Mouse (Mus musculus) thymus, adult 2 months (tissue): Measurements from ENCODE around the gene Rint1. TPM values are rescaled to one million over a fixed set of nuclear protein-coding genes. Genes with fewer than 3 reads are reported as not detected.

ENCODE experiments used
- DNase-seq: peaks from one replicate; pipeline ENCODE4 v3.0.0; 2021
- H3K27ac ChIP-seq: fragments of 200-500 bp; 2 replicates; pipeline ENCODE4 v1.5.1; 2012; ENCODE audit warnings: low read length, control low read depth; ENCODE audit not compliant: control insufficient read depth, insufficient read depth
- H3K27me3 ChIP-seq: fragments of 200-500 bp; 2 replicates; pipeline ENCODE4 v1.6.1; 2012; ENCODE audit warnings: mild to moderate bottlenecking, low read length, moderate library complexity, mixed read lengths; ENCODE audit not compliant: control insufficient read depth, insufficient read depth
- H3K36me3 ChIP-seq: fragments of 200-500 bp; 2 replicates; pipeline ENCODE4 v1.6.1; 2012; ENCODE audit warnings: mild to moderate bottlenecking, low read length, moderate library complexity; ENCODE audit not compliant: control insufficient read depth, insufficient read depth
- H3K4me1 ChIP-seq: fragments of 200-500 bp; replicated peaks from 2 replicates; pipeline ENCODE4 v1.6.1; 2012; ENCODE audit warnings: low read length; ENCODE audit not compliant: control insufficient read depth, insufficient read depth
- H3K4me3 ChIP-seq: fragments of 200-500 bp; 2 replicates; pipeline ENCODE4 v1.5.1; 2012; ENCODE audit warnings: mild to moderate bottlenecking, low read length, control low read depth, moderate library complexity; ENCODE audit not compliant: control insufficient read depth, insufficient read depth
- CTCF ChIP-seq: fragments of 200-500 bp; IDR thresholded peaks from 2 replicates; pipeline ENCODE4 v1.5.1; 2012; ENCODE audit warnings: mild to moderate bottlenecking, control low read depth, low read length, moderate library complexity, borderline replicate concordance; ENCODE audit not compliant: control insufficient read depth, poor library complexity, insufficient read depth; ENCODE audit errors: extremely low read depth
- POLR2A ChIP-seq: fragments of 200-500 bp; IDR thresholded peaks from 2 replicates; pipeline ENCODE4 v1.6.1; 2012; ENCODE audit warnings: mild to moderate bottlenecking, low read length, control low read depth, moderate library complexity; ENCODE audit not compliant: control insufficient read depth, poor library complexity, insufficient read depth; ENCODE audit errors: extremely low read depth
- WGBS: fragments of 180-500 bp; shearing (Covaris S2); methylation state at CpG from one replicate; pipeline ENCODE4 v1.1.7; 2018; 5-methylcytosine and 5-hydroxymethylcytosine counted together
- polyA plus RNA-seq: library from polyadenylated mRNA; depleted of rRNA; stranded (reverse); fragments of >200 nt; gene quantifications from 2 replicates; pipeline ENCODE4 v1.2.3, GENCODE M21; 2012

Rint1 gene
- polyA plus RNA-seq, 1 experiment, result 15.0 TPM

DNA sequence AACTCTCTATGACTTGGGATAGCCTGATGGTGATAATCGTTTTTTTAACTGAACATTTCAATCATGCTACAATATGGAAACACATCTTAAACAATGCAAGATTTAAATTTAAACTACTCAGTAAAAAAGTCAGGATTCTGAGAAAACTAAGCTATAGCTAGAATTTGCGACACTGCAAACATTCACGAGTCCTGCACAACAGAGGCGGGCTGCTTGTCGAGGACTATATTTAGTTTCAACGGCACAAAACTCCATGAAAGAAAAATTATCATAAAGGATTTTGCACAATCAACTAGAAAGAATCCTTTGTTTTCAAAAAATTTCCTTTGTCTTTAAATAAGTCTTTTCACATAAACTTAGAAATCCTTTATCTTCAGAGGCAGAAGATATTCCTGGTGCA, 25.0 kb upstream of the Rint1 start:
- 95% methylated on average over 6 of the region's 6 CpGs for WGBS
- TF ChIP-seq POLR2A (no peak), CTCF (no peak)

DNA sequence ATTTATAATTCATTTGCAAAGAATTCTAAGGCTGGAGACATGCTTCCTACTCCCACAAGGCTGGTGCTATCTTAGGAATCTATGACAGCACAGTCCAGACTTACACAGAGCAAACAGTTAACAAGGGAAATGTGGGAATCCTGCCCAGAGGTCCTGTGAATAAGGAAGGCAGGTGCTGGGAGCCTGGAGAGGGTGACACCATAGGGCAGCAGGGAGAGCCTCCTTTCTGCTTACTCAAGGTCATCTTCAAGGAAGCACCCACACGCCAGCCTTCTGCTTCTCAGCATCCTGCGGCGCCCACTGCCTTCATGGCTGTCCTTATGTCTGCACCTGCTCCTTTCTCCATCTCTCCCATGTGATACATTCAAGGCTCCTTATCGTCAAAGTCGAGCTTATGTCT, 23.0 kb upstream of the Rint1 start:
- TF ChIP-seq CTCF, result no peak
- TF ChIP-seq POLR2A, result no peak
- Histone ChIP-seq H3K27ac (no peak overlapping the region), H3K4me3 (no peak overlapping the region), H3K36me3 (no peaks in the 10 kb centered on the region), H3K27me3 (no peaks in the 10 kb centered on the region), H3K4me1 (no peaks in the 10 kb centered on the region)
- 96% methylated on average over 5 of the region's 5 CpGs for WGBS
- no peak for DNase-seq

More for the DNA sequence above, 25.0 kb upstream of the Rint1 start:
- DNase-seq, result no peak
- Histone ChIP-seq H3K4me3 (no peak overlapping the region), H3K27me3 (no peaks in the 10 kb centered on the region), H3K4me1 (no peaks in the 10 kb centered on the region), H3K36me3 (no peaks in the 10 kb centered on the region), H3K27ac (no peak overlapping the region)

- H3K36me3 ChIP-seq, result no peaks in the 10 kb centered on the region
- no peak for DNase-seq
- 96% methylated on average over 8 of the region's 8 CpGs for WGBS
- H3K4me3 ChIP-seq, result no peak overlapping the region
- H3K27ac ChIP-seq, result no peak overlapping the region
- TF ChIP-seq CTCF (no peak), POLR2A (no peak)
- H3K27me3 ChIP-seq, result no peaks in the 10 kb centered on the region
- H3K4me1 ChIP-seq, result no peaks in the 10 kb centered on the region
Measured at GRCm38 (mm10) chr5:23771105-23771504, 16.4 kb upstream of the Rint1 start.

DNA sequence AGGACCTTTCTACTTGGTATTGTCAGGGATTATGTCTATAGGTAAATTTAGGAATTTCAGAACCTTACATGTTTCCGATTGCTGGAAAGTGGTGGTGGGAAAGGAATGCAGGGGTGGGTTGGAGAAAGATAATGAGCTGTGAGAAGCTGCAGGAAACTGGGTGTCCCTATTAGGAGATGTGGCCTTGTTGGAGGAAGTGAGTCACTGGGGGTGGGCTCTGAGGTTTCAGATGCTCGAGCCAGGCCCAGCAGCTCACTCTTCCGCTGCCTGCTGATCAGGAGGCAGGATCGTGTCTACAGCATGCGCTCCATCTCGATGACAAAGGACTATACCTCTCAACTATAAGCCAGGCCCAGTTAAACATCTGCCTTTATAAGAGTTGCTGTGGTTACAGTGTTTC, 13.3 kb upstream of the Rint1 start:
- Histone ChIP-seq H3K36me3 (no peaks in the 10 kb centered on the region), H3K4me3 (no peak overlapping the region), H3K27me3 (no peaks in the 10 kb centered on the region), H3K27ac (no peak overlapping the region), H3K4me1 (no peaks in the 10 kb centered on the region)
- DNase-seq, result no peak
- WGBS, result 82% methylated on average over 6 of the region's 6 CpGs
- TF ChIP-seq CTCF (no peak), POLR2A (no peak)

DNA sequence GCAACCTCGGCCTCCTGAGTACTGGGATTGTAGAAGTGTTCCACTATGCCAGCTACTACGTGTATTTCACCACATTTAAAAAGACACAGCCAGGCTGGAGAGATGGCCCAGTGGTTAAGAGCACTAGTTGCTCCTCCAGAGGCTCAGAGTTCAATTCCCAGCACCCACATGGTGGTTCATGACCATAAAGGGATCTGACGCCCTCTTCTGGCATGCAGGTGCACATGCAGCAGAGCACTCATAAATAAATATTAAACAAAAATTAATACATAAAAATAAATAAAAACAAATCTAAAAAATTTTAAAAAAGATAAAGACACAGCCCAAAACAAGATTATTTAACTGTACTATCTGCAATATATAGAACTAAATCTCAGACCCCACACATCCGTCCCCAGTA, 7.0 kb upstream of the Rint1 start:
- WGBS, result 94% methylated on average over 4 of the region's 4 CpGs
- peaks cover 2% of the 10 kb centered on the region; the same call in 1 of the 2 replicates for H3K4me1 ChIP-seq
- TF ChIP-seq CTCF (no peak), POLR2A (no peak)
- H3K27ac ChIP-seq, result no peak overlapping the region
- no peak overlapping the region for H3K4me3 ChIP-seq
- no peaks in the 10 kb centered on the region for H3K27me3 ChIP-seq
- DNase-seq, result no peak
- no peaks in the 10 kb centered on the region for H3K36me3 ChIP-seq

- no peak for DNase-seq
- no peak overlapping the region for H3K4me3 ChIP-seq
- no peaks in the 10 kb centered on the region for H3K36me3 ChIP-seq
- TF ChIP-seq POLR2A (no peak), CTCF (no peak)
- H3K4me1 ChIP-seq, result peaks cover 2% of the 10 kb centered on the region; the same call in 1 of the 2 replicates
- H3K27me3 ChIP-seq, result no peaks in the 10 kb centered on the region
- H3K27ac ChIP-seq, result no peak overlapping the region
- WGBS, result 91% methylated on average over 4 of the region's 4 CpGs
Measured at GRCm38 (mm10) chr5:23781172-23781571, 6.3 kb upstream of the Rint1 start.
